Mouse (Mus musculus) MEL (cell line): ENCODE measurements at regions not wholly inside any gene's neighbourhood (a gene's known extent, or its start where the extent isn't known, plus 50 kb on each side); places are given as distances from the start of the nearest gene placed in this dataset.

Experiments
- DNase-seq: peaks from one replicate; pipeline ENCODE4 v3.0.0; 2011; ENCODE audit warnings: low read depth, low spot score
- H3K27ac ChIP-seq: 2 replicates; pipeline ENCODE4 v1.5.1; 2012; ENCODE audit warnings: low read depth, mild to moderate bottlenecking, control low read depth, low read length, moderate library complexity; ENCODE audit not compliant: control insufficient read depth
- H3K27me3 ChIP-seq, 2 experiments: fragments of 150-350 bp in 1 of 2; sonication (generic) in 1 of 2; 2 replicates each; pipeline ENCODE4 v1.6.1; 2012; ENCODE audit warnings: low read length in 2 of 2, mild to moderate bottlenecking in 2 of 2, improper control_type of control experiment in 1 of 2, moderate library complexity in 1 of 2; ENCODE audit not compliant: insufficient read depth in 2 of 2, control insufficient read depth in 1 of 2
- H3K36me3 ChIP-seq, 2 experiments: 2 replicates each; pipeline ENCODE4 v1.6.1; 2012 to 2014; ENCODE audit warnings: low read length in 2 of 2, improper control_type of control experiment in 1 of 2, inconsistent platforms in 1 of 2, mild to moderate bottlenecking in 1 of 2; ENCODE audit not compliant: insufficient read depth in 2 of 2, control insufficient read depth in 1 of 2
- H3K4me1 ChIP-seq, 2 experiments: fragments of 150-350 bp in 1 of 2; sonication (generic) in 1 of 2; 2 replicates each; pipeline ENCODE4 v1.6.1; 2012; ENCODE audit warnings: low read length in 2 of 2, improper control_type of control experiment in 1 of 2, mild to moderate bottlenecking in 1 of 2; ENCODE audit not compliant: insufficient read depth in 2 of 2, control insufficient read depth in 1 of 2
- H3K4me3 ChIP-seq, 2 experiments: fragments of 150-350 bp in 1 of 2; sonication (generic) in 1 of 2; 2 replicates each; pipeline ENCODE4 v1.5.1; 2012; ENCODE audit warnings: low read depth in 2 of 2, low read length in 2 of 2, mild to moderate bottlenecking in 2 of 2, moderate library complexity in 2 of 2, control low read depth in 1 of 2, improper control_type of control experiment in 1 of 2; ENCODE audit not compliant: control insufficient read depth in 1 of 2, insufficient read depth in 1 of 2
- H3K79me2 ChIP-seq: 2 replicates; pipeline ENCODE4 v1.6.1; 2012; ENCODE audit warnings: mild to moderate bottlenecking, low read length, moderate library complexity; ENCODE audit not compliant: control insufficient read depth, poor library complexity, insufficient read depth
- H3K9ac ChIP-seq: 2 replicates; pipeline ENCODE4 v1.6.1; 2012; ENCODE audit warnings: low read depth, mild to moderate bottlenecking, control low read depth, low read length, moderate library complexity; ENCODE audit not compliant: control insufficient read depth, poor library complexity, severe bottlenecking
- H3K9me3 ChIP-seq: fragments of 150-350 bp; sonication (generic); replicated peaks from 2 replicates; pipeline ENCODE4 v1.6.1; 2012; ENCODE audit warnings: mild to moderate bottlenecking, low read length, improper control_type of control experiment, moderate library complexity; ENCODE audit not compliant: insufficient read depth
- BHLHE40 ChIP-seq: IDR thresholded peaks from 2 replicates; pipeline ENCODE4 v1.6.1; 2012; ENCODE audit warnings: low read depth, mild to moderate bottlenecking, inconsistent platforms, low read length, improper control_type of control experiment, borderline replicate concordance
- CHD2 ChIP-seq: IDR thresholded peaks from 2 replicates; pipeline ENCODE4 v1.6.1; 2011; ENCODE audit warnings: low read length, improper control_type of control experiment
- E2F4 ChIP-seq: IDR thresholded peaks from 2 replicates; pipeline ENCODE4 v1.6.1; 2011; ENCODE audit warnings: low read depth, low read length, improper control_type of control experiment, borderline replicate concordance
- ELF1 ChIP-seq: IDR thresholded peaks from 2 replicates; pipeline ENCODE4 v1.6.1; 2014; ENCODE audit warnings: low read depth, mild to moderate bottlenecking, inconsistent platforms, low read length, improper control_type of control experiment, moderate library complexity
- EP300 ChIP-seq, 2 experiments: IDR thresholded peaks; 2 replicates each; pipeline ENCODE4 v1.6.1; 2011; ENCODE audit warnings: improper control_type of control experiment in 2 of 2, low read length in 2 of 2, low read depth in 1 of 2, mild to moderate bottlenecking in 1 of 2
- GATA1 ChIP-seq: IDR thresholded peaks from 2 replicates; pipeline ENCODE4 v1.6.1; 2011; ENCODE audit warnings: low read depth, low read length, improper control_type of control experiment
- HCFC1 ChIP-seq: IDR thresholded peaks from 2 replicates; pipeline ENCODE4 v1.6.1; 2012; ENCODE audit warnings: low read depth, mild to moderate bottlenecking, inconsistent platforms, low read length, improper control_type of control experiment, moderate library complexity
- KAT2A ChIP-seq: conservative IDR thresholded peaks from 2 replicates; pipeline ENCODE4 v1.6.1; 2012; ENCODE audit warnings: low read depth, low read length, improper control_type of control experiment, inconsistent platforms
- MAFK ChIP-seq: IDR thresholded peaks from 2 replicates; pipeline ENCODE4 v1.6.1; 2011; ENCODE audit warnings: low read depth, mild to moderate bottlenecking, low read length, improper control_type of control experiment, borderline replicate concordance
- MAX ChIP-seq: IDR thresholded peaks from 2 replicates; pipeline ENCODE4 v1.6.1; 2011; ENCODE audit warnings: low read length, improper control_type of control experiment
- MAZ ChIP-seq: IDR thresholded peaks from 2 replicates; pipeline ENCODE4 v1.6.1; 2012; ENCODE audit warnings: low read depth, mild to moderate bottlenecking, inconsistent platforms, low read length, improper control_type of control experiment
- MXI1 ChIP-seq: IDR thresholded peaks from 2 replicates; pipeline ENCODE4 v1.6.1; 2011; ENCODE audit warnings: mild to moderate bottlenecking, low read depth, low read length, improper control_type of control experiment
- MYB ChIP-seq: IDR thresholded peaks from 2 replicates; pipeline ENCODE4 v1.6.1; 2011; ENCODE audit warnings: mild to moderate bottlenecking, low read depth, low read length, improper control_type of control experiment
- NRF1 ChIP-seq: IDR thresholded peaks from 2 replicates; pipeline ENCODE4 v1.6.1; 2014; ENCODE audit warnings: low read depth, mild to moderate bottlenecking, inconsistent platforms, low read length, improper control_type of control experiment, moderate library complexity; ENCODE audit not compliant: poor library complexity, insufficient read depth, severe bottlenecking
- POLR2AphosphoS5 ChIP-seq: IDR thresholded peaks from 2 replicates; pipeline ENCODE4 v1.6.1; 2012; ENCODE audit warnings: low read depth, borderline replicate concordance, mild to moderate bottlenecking, inconsistent platforms, low read length, moderate library complexity, mixed read lengths
- RAD21 ChIP-seq: IDR thresholded peaks from 2 replicates; pipeline ENCODE4 v1.6.1; 2011; ENCODE audit warnings: mild to moderate bottlenecking, low read depth, low read length, improper control_type of control experiment
- RCOR1 ChIP-seq: IDR thresholded peaks from 2 replicates; pipeline ENCODE4 v1.6.1; 2012; ENCODE audit warnings: low read depth, mild to moderate bottlenecking, inconsistent platforms, low read length, improper control_type of control experiment
- SIN3A ChIP-seq: IDR thresholded peaks from 2 replicates; pipeline ENCODE4 v1.6.1; 2012; ENCODE audit warnings: low read length, improper control_type of control experiment, inconsistent platforms
- SMC3 ChIP-seq: IDR thresholded peaks from 2 replicates; pipeline ENCODE4 v1.6.1; 2011; ENCODE audit warnings: low read depth, low read length, improper control_type of control experiment
- TBP ChIP-seq: IDR thresholded peaks from 2 replicates; pipeline ENCODE4 v1.8.0; 2011; ENCODE audit warnings: low read depth, low read length, improper control_type of control experiment
- TCF12 ChIP-seq: IDR thresholded peaks from 2 replicates; pipeline ENCODE4 v1.6.1; 2014; ENCODE audit warnings: low read depth, mild to moderate bottlenecking, inconsistent platforms, low read length, improper control_type of control experiment, moderate library complexity
- UBTF ChIP-seq: IDR thresholded peaks from 2 replicates; pipeline ENCODE4 v1.6.1; 2012; ENCODE audit warnings: low read depth, mild to moderate bottlenecking, inconsistent platforms, low read length, improper control_type of control experiment, moderate library complexity, borderline replicate concordance; ENCODE audit not compliant: insufficient read depth
- ZC3H11A ChIP-seq: IDR thresholded peaks from 2 replicates; pipeline ENCODE4 v1.6.1; 2012; ENCODE audit warnings: low read depth, mild to moderate bottlenecking, inconsistent platforms, low read length, improper control_type of control experiment
- ZKSCAN1 ChIP-seq: IDR thresholded peaks from 2 replicates; pipeline ENCODE4 v1.6.1; 2012; ENCODE audit warnings: low read depth, mild to moderate bottlenecking, inconsistent platforms, low read length, improper control_type of control experiment, moderate library complexity
- ZNF384 ChIP-seq: IDR thresholded peaks from 2 replicates; pipeline ENCODE4 v1.6.1; 2012; ENCODE audit warnings: low read depth, mild to moderate bottlenecking, inconsistent platforms, low read length, improper control_type of control experiment

DNA sequence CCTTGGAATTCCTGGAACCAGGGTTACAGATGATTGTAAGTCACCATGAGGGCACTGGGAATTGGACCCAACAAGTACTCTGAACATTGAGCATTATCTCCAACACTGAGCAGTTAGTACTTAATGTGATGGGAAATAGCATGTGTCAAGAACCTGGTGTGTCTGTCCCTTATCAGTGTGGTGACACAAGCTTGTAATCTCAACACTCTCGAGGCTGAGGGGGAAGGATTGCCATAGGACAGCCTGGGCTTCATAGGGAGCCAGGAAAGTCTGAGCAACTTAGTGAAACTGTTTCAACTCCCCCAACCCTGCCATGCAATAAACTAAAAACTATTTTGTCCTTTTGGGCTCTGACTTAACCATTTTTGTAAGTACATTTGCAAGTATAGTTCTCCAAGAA lies 100.0 kb downstream of the Wdr20rt start:
- Histone ChIP-seq H3K9me3 (no peaks in the 10 kb centered on the region), H3K27ac (no peak overlapping the region), H3K4me1 (peaks cover 4 to 8% of the 10 kb centered on the region in 2 experiments; a peak in 3 of 4 replicates), H3K9ac (no peak overlapping the region), H3K4me3 (no peak overlapping the region), H3K36me3 (peaks cover 0 to 8% of the 10 kb centered on the region in 2 experiments; a peak in 2 of 4 replicates), H3K79me2 (no peaks in the 10 kb centered on the region), H3K27me3 (no peaks in the 10 kb centered on the region)
- peak; percentile 54 for DNase-seq
- TF ChIP-seq GATA1 = peak; percentile 71
- no peak for TF ChIP-seq MAFK
- TF ChIP-seq RCOR1 = peak; percentile 33; the same call in 1 of the 2 replicates
- peak; percentile 48 to 50; a peak in 2 of 4 replicates for TF ChIP-seq EP300 (IDR thresholded peaks at IDR 0.05; ENCODE audit: low read depth in 1 of 2, low read length in 2 of 2)
- peak; percentile 44; the same call in 1 of the 2 replicates for TF ChIP-seq TCF12
- peak; percentile 37; the same call in 1 of the 2 replicates for TF ChIP-seq MAX
- TF ChIP-seq TBP = no peak

DNA sequence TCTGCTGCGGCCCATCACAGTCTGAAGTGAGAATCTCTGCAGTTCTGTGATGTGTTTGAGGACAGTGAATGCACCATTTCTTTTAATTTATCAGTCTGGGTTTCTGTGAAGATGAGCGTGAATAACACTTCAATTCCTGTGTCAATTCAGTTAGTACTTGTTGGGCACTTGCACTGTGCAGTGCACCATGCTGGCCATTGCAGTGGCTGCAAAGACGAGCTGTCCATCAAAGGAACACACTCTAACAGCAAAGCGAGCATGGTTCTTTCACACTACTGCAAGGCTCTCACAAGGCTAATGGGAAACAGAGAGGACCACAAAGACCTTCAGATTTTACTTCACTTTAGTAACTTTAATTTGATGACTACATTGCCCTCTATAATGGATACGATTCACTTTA lies 103.2 kb downstream of the Wdr20rt start:
- peaks cover 0 to 8% of the 10 kb centered on the region in 2 experiments; a peak in 2 of 4 replicates for H3K36me3 ChIP-seq
- TF ChIP-seq HCFC1 (no peak), MAZ (no peak), CHD2 (no peak), SIN3A (no peak), MYB (no peak), MAX (no peak), ELF1 (no peak), ZKSCAN1 (no peak), ZC3H11A (no peak), POLR2AphosphoS5 (no peak), MXI1 (no peak), E2F4 (no peak), NRF1 (no peak), ZNF384 (no peak), BHLHE40 (no peak), KAT2A (no peak), RAD21 (no peak), UBTF (no peak), SMC3 (no peak), TCF12 (no peak)
- DNase-seq = no peak
- peaks cover 4 to 8% of the 10 kb centered on the region in 2 experiments; a peak in 3 of 4 replicates for H3K4me1 ChIP-seq
- H3K27ac ChIP-seq = no peak overlapping the region
- H3K4me3 ChIP-seq = no peak overlapping the region
- H3K27me3 ChIP-seq = no peaks in the 10 kb centered on the region
- H3K79me2 ChIP-seq = no peaks in the 10 kb centered on the region
- H3K9ac ChIP-seq = no peak overlapping the region
- H3K9me3 ChIP-seq = no peaks in the 10 kb centered on the region
